Mouse (Mus musculus) Patski (cell line): ENCODE data around the gene Selp. TPM values are rescaled to one million over a fixed set of nuclear protein-coding genes. Genes with fewer than 3 reads are reported as not detected.

Experiments used
- ATAC-seq: fragments of 100-300 bp; one replicate; pipeline ENCODE4 v1.8.0; 2021
- CTCF ChIA-PET: fragments of 350-600 bp; sonication (Branson Sonifier 250); formaldehyde crosslinking; loops from one replicate; lab custom pipeline; 2022; ENCODE audit warnings: inconsistent platforms; lab: Charles Lee
- POLR2A ChIA-PET: fragments of 350-600 bp; sonication (Branson Sonifier 250); formaldehyde crosslinking; loops from one replicate; lab custom pipeline; 2022; ENCODE audit warnings: antibody characterized with exemption, inconsistent platforms; lab: Charles Lee
- DNase-seq: peaks from one replicate; pipeline ENCODE4 v3.0.0-alpha.2; 2011; ENCODE audit warnings: low read depth, low spot score
- H3K27me3 ChIP-seq: fragments of 371-371 bp; one replicate; pipeline ENCODE4 v1.5.1; 2021
- CTCF ChIP-seq: fragments of 100-300 bp; IDR thresholded peaks from one replicate; pipeline ENCODE4 v1.5.1; 2021
- in situ Hi-C: fragments of 300-500 bp; cut with MboI; formaldehyde crosslinking; loops from 3 replicates; pipeline ENCODE4 v1.11.1; 2018; ENCODE audit warnings: low pct_unique_long_range_greater_than_20kb, mixed read lengths
- polyA plus RNA-seq: library from polyadenylated mRNA; unstranded; gene quantifications from one replicate; pipeline ENCODE4 v1.2.3, GENCODE M21; 2021

Selp gene
- 0.05 TPM for polyA plus RNA-seq

DNA sequence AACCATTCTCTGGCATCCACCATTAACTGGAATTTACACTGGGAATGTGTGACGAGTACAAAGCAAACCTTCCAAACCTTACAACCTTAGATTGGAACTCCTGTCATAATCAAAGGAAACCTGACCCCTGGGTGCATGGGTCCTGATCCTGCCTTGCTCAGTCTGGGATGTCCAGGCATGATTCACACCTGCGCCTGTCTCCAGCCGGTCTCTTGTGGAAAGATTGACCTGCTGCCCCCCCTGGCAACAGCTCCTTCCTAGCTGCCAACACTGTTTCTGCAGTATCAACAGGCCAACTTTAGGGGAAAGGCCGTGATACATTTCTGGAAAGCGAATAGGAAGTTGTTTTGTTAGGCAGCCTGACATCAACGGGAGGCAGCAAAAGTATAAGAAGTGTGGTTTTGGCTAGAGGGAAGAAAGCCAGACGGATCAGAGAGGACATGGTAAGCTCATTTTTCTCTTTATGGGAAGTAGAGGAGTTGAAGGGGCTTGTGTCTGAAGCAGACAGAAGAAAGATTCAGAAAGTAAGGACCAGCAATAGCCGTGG is at the start of gene Selp:
Selp (plus strand) TSS at position 318 of the 547 bp plus-strand sequence.
- H3K27me3 ChIP-seq, result peaks cover 41% of the 10 kb centered on the region
- POLR2A ChIA-PET, result no interaction called here
- CTCF ChIA-PET, result no interaction called here
- in situ Hi-C loops, result no loop called here
- DNase-seq (no peak), ATAC-seq (no peak)
- TF ChIP-seq CTCF, result no peak

DNA sequence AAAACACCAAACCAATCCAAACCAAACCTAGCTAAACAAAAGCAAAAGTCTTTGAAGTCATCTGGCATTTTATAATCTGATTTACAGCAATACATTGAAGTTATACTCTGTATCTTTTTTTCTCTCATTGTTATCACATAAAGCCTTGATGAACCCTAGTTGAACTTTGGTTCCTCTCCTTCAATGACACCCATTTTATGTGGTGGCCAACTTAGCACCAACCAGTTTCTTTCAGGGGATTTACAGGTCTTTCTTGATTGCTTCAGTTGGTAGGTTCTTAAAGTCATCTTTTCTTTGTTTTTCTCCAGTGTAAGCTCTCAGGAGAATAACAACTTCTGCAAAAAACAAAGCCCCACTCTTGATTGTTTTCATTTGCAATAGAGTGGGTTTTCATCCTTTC is 45.8 kb upstream of the Selp start:
- H3K27me3 ChIP-seq, result peaks cover 65% of the 10 kb centered on the region
- no peak for TF ChIP-seq CTCF
- in situ Hi-C loops, result no loop called here
- POLR2A ChIA-PET, result no interaction called here
- DNase-seq, result no peak
- ATAC-seq, result no peak
- CTCF ChIA-PET, result interaction anchor here (1.2 kb wide), 1 partner anchor 69 kb away, joined by 3 read pairs; no protein-coding TSS in a partner anchor

DNA sequence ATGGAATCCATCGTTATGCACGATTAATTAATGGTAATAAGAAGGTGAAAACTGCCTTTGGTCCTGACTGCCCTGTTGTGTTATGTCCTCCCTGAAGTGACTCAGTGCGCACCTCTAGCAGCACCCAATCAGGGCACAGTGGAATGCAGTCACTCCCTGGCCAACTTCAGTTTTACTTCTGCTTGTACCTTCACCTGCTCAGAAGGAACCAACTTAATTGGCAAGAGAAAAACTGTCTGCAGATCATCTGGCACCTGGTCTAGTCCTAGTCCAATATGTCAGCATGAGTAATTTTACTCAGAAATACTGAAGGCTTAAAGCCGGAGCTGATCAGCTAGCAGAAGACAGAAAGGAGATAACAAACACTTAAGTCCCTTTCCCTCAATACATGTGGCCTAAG is 44.6 kb upstream of the Selp start:
- in situ Hi-C loops, result no loop called here
- CTCF ChIA-PET, result no interaction called here
- POLR2A ChIA-PET, result no interaction called here
- DNase-seq (no peak), ATAC-seq (no peak)
- H3K27me3 ChIP-seq, result peaks cover 62% of the 10 kb centered on the region
- no peak for TF ChIP-seq CTCF

DNA sequence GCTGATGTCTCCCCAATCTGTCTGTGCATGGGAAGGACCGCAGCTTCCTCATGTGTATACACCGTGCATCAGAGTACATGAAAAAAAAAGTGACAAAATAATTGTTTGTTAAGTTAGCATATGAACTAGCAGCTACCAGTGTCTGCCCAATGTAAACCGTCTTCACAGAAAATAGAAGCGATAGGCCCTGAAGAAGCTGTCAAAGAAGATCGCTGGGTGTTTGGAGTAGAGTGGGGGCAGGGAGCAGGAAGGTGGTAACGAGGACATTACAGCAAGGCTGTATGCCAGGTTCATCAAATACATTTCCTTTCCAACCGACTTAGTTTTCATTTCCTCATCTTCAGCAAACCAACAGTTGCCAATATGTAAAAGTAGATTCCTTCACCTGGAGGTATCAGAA is 44.0 kb upstream of the Selp start:
- peaks cover 62% of the 10 kb centered on the region for H3K27me3 ChIP-seq
- in situ Hi-C loops, result no loop called here
- DNase-seq (no peak), ATAC-seq (no peak)
- no peak for TF ChIP-seq CTCF
- ChIA-PET POLR2A (no interaction called here), CTCF (no interaction called here)

- ChIA-PET CTCF (no interaction called here), POLR2A (no interaction called here)
- DNase-seq, result no peak
- ATAC-seq, result no peak
- TF ChIP-seq CTCF, result no peak
- in situ Hi-C loops, result no loop called here
- peaks cover 62% of the 10 kb centered on the region for H3K27me3 ChIP-seq
Observed at GRCm38 (mm10) chr1:164072001-164072400, 43.1 kb upstream of the Selp start.

- in situ Hi-C loops, result no loop called here
Observed at GRCm38 (mm10) chr1:164073091-164073490, 42.0 kb upstream of the Selp start.

DNA sequence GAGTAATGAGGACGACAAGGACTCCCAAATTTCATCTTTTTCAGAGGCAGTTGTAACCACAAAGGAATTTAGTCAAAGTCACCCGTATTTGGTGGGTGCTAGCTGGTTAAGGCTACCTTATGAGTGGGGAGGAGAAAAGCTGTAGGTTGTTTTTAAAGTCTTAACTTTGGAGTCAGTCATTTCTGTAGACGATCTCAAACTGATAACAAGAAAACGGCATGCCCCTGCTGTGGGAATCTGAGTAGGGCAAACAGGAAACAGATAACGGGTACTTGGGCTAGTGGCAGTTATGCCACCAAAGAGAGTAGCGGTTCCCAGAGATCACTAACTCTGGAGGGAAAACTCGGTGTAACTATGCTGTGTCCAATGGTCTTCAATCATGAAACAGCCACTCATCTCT is 41.3 kb upstream of the Selp start:
- ChIA-PET POLR2A (no interaction called here), CTCF (no interaction called here)
- in situ Hi-C loops, result no loop called here
- H3K27me3 ChIP-seq, result peaks cover 66% of the 10 kb centered on the region
- no peak for DNase-seq
- no peak for TF ChIP-seq CTCF
- ATAC-seq, result no peak

More at GRCm38 (mm10) chr1:164073091-164073490, 42.0 kb upstream of the Selp start:
- no peak for TF ChIP-seq CTCF
- CTCF ChIA-PET, result no interaction called here
- no peak for DNase-seq
- POLR2A ChIA-PET, result no interaction called here
- no peak for ATAC-seq
- H3K27me3 ChIP-seq, result peaks cover 65% of the 10 kb centered on the region

- no peak for DNase-seq
- H3K27me3 ChIP-seq, result peaks cover 64% of the 10 kb centered on the region
- in situ Hi-C loops, result no loop called here
- POLR2A ChIA-PET, result no interaction called here
- no peak for ATAC-seq
- CTCF ChIA-PET, result interaction anchor here (0.6 kb wide), 1 partner anchor 549 kb away, joined by 3 read pairs; no protein-coding TSS in a partner anchor
- no peak for TF ChIP-seq CTCF
Observed at GRCm38 (mm10) chr1:164074606-164075140, 40.4 kb upstream of the Selp start.

DNA sequence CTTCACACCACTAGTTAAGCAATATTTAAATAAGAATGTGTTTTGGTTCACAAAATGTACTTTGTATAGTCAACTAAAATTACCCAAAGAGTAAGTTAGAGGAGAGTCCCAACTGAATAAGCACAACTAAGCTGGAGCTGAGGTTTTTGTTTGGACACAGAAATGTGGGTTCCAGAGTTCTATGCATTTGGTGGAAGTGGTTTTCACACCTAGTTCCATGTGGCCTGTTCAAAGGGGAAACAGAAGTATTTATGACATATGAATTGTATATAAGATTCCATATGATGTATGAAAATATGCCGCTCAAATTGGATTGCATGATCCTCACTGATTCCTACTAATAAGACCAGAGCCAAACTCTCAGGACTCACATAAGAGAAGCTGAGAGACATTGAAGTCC is 39.6 kb upstream of the Selp start:
- no peak for TF ChIP-seq CTCF
- peaks cover 72% of the 10 kb centered on the region for H3K27me3 ChIP-seq
- POLR2A ChIA-PET, result no interaction called here
- DNase-seq (no peak), ATAC-seq (no peak)
- in situ Hi-C loops, result no loop called here
- CTCF ChIA-PET, result interaction anchor here (0.6 kb wide), 1 partner anchor 550 kb away, joined by 3 read pairs; no protein-coding TSS in a partner anchor

- DNase-seq (no peak), ATAC-seq (no peak)
- in situ Hi-C loops, result no loop called here
- ChIA-PET CTCF (no interaction called here), POLR2A (no interaction called here)
- TF ChIP-seq CTCF, result no peak
- peaks cover 82% of the 10 kb centered on the region for H3K27me3 ChIP-seq
Observed at GRCm38 (mm10) chr1:164076441-164076840, 38.6 kb upstream of the Selp start.

- peaks cover 81% of the 10 kb centered on the region for H3K27me3 ChIP-seq
- ChIA-PET CTCF (no interaction called here), POLR2A (no interaction called here)
- ATAC-seq (no peak), DNase-seq (no peak)
- no peak for TF ChIP-seq CTCF
- in situ Hi-C loops, result no loop called here
Observed at GRCm38 (mm10) chr1:164077031-164077430, 38.0 kb upstream of the Selp start.
